ENCODE assay signal across 20 mouse cellular contexts in genomic region chr3:38460250-38460624, GRCm38 (mm10).
"Had no signal": no experiment of that assay in that cellular context is flagged by ENCODE, and none has a peak within 500 bp of the region (broad histone marks: within the 10 kb centered on the region; RNA-seq: fewer than 3 reads in every experiment).

No protein-coding gene starts in this region.

- H3K27me3 ChIP-seq: limb, embryonic 13.5 days; liver, embryonic 12.5 days; liver, embryonic 15.5 days; lung, embryonic 15.5 days had no signal

- H3K4me3 ChIP-seq: layer of hippocampus, adult 2 months; limb, embryonic 10.5 days; limb, embryonic 13.5 days; liver, embryonic 12.5 days; liver, embryonic 15.5 days; lung, embryonic 15.5 days had no signal

- H3K27ac ChIP-seq: kidney, postnatal 0 days; layer of hippocampus, adult 2 months; limb, embryonic 10.5 days; limb, embryonic 13.5 days; liver, embryonic 12.5 days; liver, embryonic 15.5 days; lung, embryonic 15.5 days had no signal

- H3K4me1 ChIP-seq: limb, embryonic 10.5 days; limb, embryonic 13.5 days; liver, embryonic 12.5 days; liver, embryonic 15.5 days; lung, embryonic 15.5 days had no signal

- H3K9me3 ChIP-seq: limb, embryonic 10.5 days; limb, embryonic 13.5 days; liver, embryonic 12.5 days; liver, embryonic 15.5 days; lung, embryonic 15.5 days had no signal

- H3K4me2 ChIP-seq: limb, embryonic 13.5 days; liver, embryonic 12.5 days; liver, embryonic 15.5 days; lung, embryonic 15.5 days; midbrain, embryonic 11.5 days had no signal

- DNase-seq: kidney, adult 2 months; kidney, postnatal 25 days; layer of hippocampus, adult 9-11 months; liver; lung, adult 18-20 months; lung, postnatal 10 days; lung, postnatal 36 days; midbrain, embryonic 14.5 days; right cerebral cortex, adult 18-20 months; right cerebral cortex, postnatal 14 days; right cerebral cortex, postnatal 4 days; thymus, postnatal 25 days had no signal

- H3K9ac ChIP-seq: limb, embryonic 13.5 days; liver, embryonic 12.5 days; liver, embryonic 15.5 days; lung, embryonic 15.5 days had no signal

- ATAC-seq: liver, embryonic 12.5 days had no signal
